15 mouse cellular contexts compared by ENCODE assay signal in genomic region chr11:18123031-18123430, GRCm38 (mm10).
DNase-seq lines count a peak whose midpoint lies in the region; ATAC-seq lines count a peak whose summit lies in the region.
"Had no signal": no experiment of that assay in that cellular context is flagged by ENCODE, and none has a peak within 500 bp of the region (broad histone marks: within the 10 kb centered on the region; RNA-seq: fewer than 3 reads in every experiment).

No protein-coding gene starts in this region.

- intact Hi-C loops in left cerebral cortex, postnatal 4 days (cut with DNase I) = no loop called here

- ATAC-seq in frontal cortex, adult (ENCODE audit: low TSS enrichment) = peak; percentile 52; the same call in 1 of the 2 replicates
- no peak for ATAC-seq in megakaryocyte, adult 5-6 weeks (ENCODE audit: poor library complexity, severe bottlenecking)

- no peak for DNase-seq in frontal cortex, postnatal 25 days (ENCODE audit: low spot score in 2 of 2)
- DNase-seq in lung, postnatal 10 days = peak; percentile 8
- no peak for DNase-seq in lung, adult 18-20 months
- DNase-seq in left cerebral cortex, postnatal 4 days = peak; percentile 2
- no peak for DNase-seq in gastrocnemius, postnatal 25 days
- DNase-seq in cerebellum, adult 9-10 months = no peak
- DNase-seq: adrenal gland, postnatal 25 days; B cell, adult 2 months; cerebellum, adult 9-11 months; heart, adult 11 months; kidney, adult 11 months; liver, embryonic 13.5 days; thymus, postnatal 14 days had no signal

Comparison
In these comparisons a context has a peak if more than half of its experiments do, and no peak if none do; other contexts are left out.
1. DNase-seq: peak in lung, postnatal 10 days (single experiment) and left cerebral cortex, postnatal 4 days (single experiment); none in frontal cortex, postnatal 25 days (0 of 2), lung, adult 18-20 months (0 of 2), gastrocnemius, postnatal 25 days (single experiment) and cerebellum, adult 9-10 months (single experiment).